ENCODE assay signal across 9 mouse cellular contexts in genomic region chr1:85720220-85720893, GRCm38 (mm10). TPM values are rescaled to one million over a fixed set of nuclear protein-coding genes. Genes with fewer than 3 reads are reported as not detected.
DNase-seq lines count a peak whose midpoint lies in the region; ATAC-seq and TF ChIP-seq lines count a peak whose summit lies in the region.
"Had no signal": no experiment of that assay in that cellular context is flagged by ENCODE, and none has a peak within 500 bp of the region (broad histone marks: within the 10 kb centered on the region; RNA-seq: fewer than 3 reads in every experiment).

No protein-coding gene starts in this region.

- H3K9ac ChIP-seq in hindbrain, embryonic 11.5 days (ENCODE audit: low read depth, low read length): no peak overlapping the region
- no peak overlapping the region for H3K9ac ChIP-seq in midbrain, postnatal 0 days (replicated peaks; ENCODE audit: low read length, poor library complexity, severe bottlenecking)
- H3K9ac ChIP-seq in intestine, embryonic 15.5 days: no peak overlapping the region

- peak; percentile 62 for ATAC-seq in hindbrain, embryonic 11.5 days (ENCODE audit: low FRiP score)
- ATAC-seq in midbrain, postnatal 0 days (ENCODE audit: low FRiP score): peak; percentile 69
- ATAC-seq in intestine, embryonic 15.5 days: no peak

- H3K36me3 ChIP-seq in hindbrain, embryonic 11.5 days (ENCODE audit: control insufficient read depth, insufficient read depth, low read length): no peaks in the 10 kb centered on the region
- H3K36me3 ChIP-seq in midbrain, postnatal 0 days (ENCODE audit: insufficient read depth, low read length): no peaks in the 10 kb centered on the region
- H3K36me3 ChIP-seq in intestine, embryonic 15.5 days: no peaks in the 10 kb centered on the region

- H3K27ac ChIP-seq in hindbrain, embryonic 11.5 days (ENCODE audit: low read depth, low read length): no peak overlapping the region
- H3K27ac ChIP-seq in midbrain, postnatal 0 days (ENCODE audit: low read depth, low read length): no peak overlapping the region
- no peak overlapping the region for H3K27ac ChIP-seq in intestine, embryonic 15.5 days

- no peaks in the 10 kb centered on the region for H3K27me3 ChIP-seq in hindbrain, embryonic 11.5 days (ENCODE audit: control insufficient read depth, insufficient read depth, low read length)
- no peaks in the 10 kb centered on the region for H3K27me3 ChIP-seq in midbrain, postnatal 0 days (ENCODE audit: insufficient read depth, low read length)
- H3K27me3 ChIP-seq in intestine, embryonic 15.5 days (replicated peaks): no peaks in the 10 kb centered on the region

- WGBS in hindbrain, embryonic 11.5 days: 73% methylated on average over 10 of the region's 10 CpGs
- 64% methylated on average over 10 of the region's 10 CpGs for WGBS in midbrain, postnatal 0 days
- 68% methylated on average over 10 of the region's 10 CpGs for WGBS in intestine, embryonic 15.5 days

- no peak for TF ChIP-seq CTCF in midbrain, postnatal 0 days (IDR thresholded peaks at IDR 0.05)

- H3K9me3 ChIP-seq in hindbrain, embryonic 11.5 days (ENCODE audit: control insufficient read depth, low read length): no peaks in the 10 kb centered on the region
- H3K9me3 ChIP-seq in midbrain, postnatal 0 days (ENCODE audit: low read length): no peaks in the 10 kb centered on the region
- H3K9me3 ChIP-seq in intestine, embryonic 15.5 days: no peaks in the 10 kb centered on the region

- H3K4me3 ChIP-seq in hindbrain, embryonic 11.5 days (ENCODE audit: low read depth, low read length): no peak overlapping the region
- H3K4me3 ChIP-seq in midbrain, postnatal 0 days (ENCODE audit: low read depth, low read length): no peak overlapping the region
- H3K4me3 ChIP-seq in intestine, embryonic 15.5 days (replicated peaks): no peak overlapping the region

- no peak overlapping the region for H3K4me2 ChIP-seq in hindbrain, embryonic 11.5 days (replicated peaks; ENCODE audit: low read depth, low read length)
- no peak overlapping the region for H3K4me2 ChIP-seq in midbrain, postnatal 0 days (ENCODE audit: low read depth, low read length, poor library complexity, severe bottlenecking)
- no peak overlapping the region for H3K4me2 ChIP-seq in intestine, embryonic 15.5 days (replicated peaks)

- DNase-seq in embryo, embryonic 10.5 days (ENCODE audit: low spot score): peak; percentile 46
- DNase-seq in embryo, embryonic 10 days (ENCODE audit: low spot score): no peak
- peak; percentile 62 for DNase-seq in CD4-positive, CD25-positive, alpha-beta regulatory T cell, adult 2 months (ENCODE audit: low read depth, low spot score)
- DNase-seq in hindbrain, embryonic 11.5 days (ENCODE audit: low spot score): peak; percentile 40
- peak; percentile 76 for DNase-seq in midbrain, postnatal 0 days (ENCODE audit: low spot score)
- DNase-seq in adipocyte (ENCODE audit: low spot score): no peak
- DNase-seq in adrenal gland, postnatal 14 days: no peak
- DNase-seq: heart, postnatal 14 days had no signal

- no peaks in the 10 kb centered on the region for H3K4me1 ChIP-seq in hindbrain, embryonic 11.5 days (replicated peaks; ENCODE audit: control insufficient read depth, insufficient read depth, low read length)
- no peaks in the 10 kb centered on the region for H3K4me1 ChIP-seq in midbrain, postnatal 0 days (ENCODE audit: insufficient read depth, low read length)
- no peaks in the 10 kb centered on the region for H3K4me1 ChIP-seq in intestine, embryonic 15.5 days (replicated peaks)

RNA-seq across cellular contexts. Expression of gene A630001G21Rik, which starts 58.1 kb away (rescaled TPM):
- polyA plus RNA-seq in hindbrain, embryonic 11.5 days (2014; fragmentation: Nextera tagmentation; extraction: Ambion mirVana): 1.4 and 2.3 TPM in 2 replicates
- 0.76 and 1.0 TPM in 2 replicates for total RNA-seq in midbrain, postnatal 0 days (2014; rRNA removed)
- polyA plus RNA-seq in midbrain, postnatal 0 days (2015; fragmentation: Nextera tagmentation; extraction: Ambion mirVana): 0.31 and 0.56 TPM in 2 replicates
- polyA plus RNA-seq in intestine, embryonic 15.5 days (2015; fragmentation: Nextera tagmentation; extraction: Ambion mirVana): 0.96 and 1.1 TPM in 2 replicates
- 0.59 and 3.8 TPM in 2 replicates for total RNA-seq in adrenal gland, postnatal 14 days (2021)

Comparison
In these comparisons a context has a peak if more than half of its experiments do, and no peak if none do; other contexts are left out.
1. DNase-seq: peak in embryo, embryonic 10.5 days (single experiment), CD4-positive, CD25-positive, alpha-beta regulatory T cell, adult 2 months (single experiment), hindbrain, embryonic 11.5 days (single experiment) and midbrain, postnatal 0 days (single experiment); none in embryo, embryonic 10 days (single experiment), adipocyte (single experiment) and adrenal gland, postnatal 14 days (single experiment).